ENCODE assay signal across 8 mouse cellular contexts in the genomic region with DNA sequence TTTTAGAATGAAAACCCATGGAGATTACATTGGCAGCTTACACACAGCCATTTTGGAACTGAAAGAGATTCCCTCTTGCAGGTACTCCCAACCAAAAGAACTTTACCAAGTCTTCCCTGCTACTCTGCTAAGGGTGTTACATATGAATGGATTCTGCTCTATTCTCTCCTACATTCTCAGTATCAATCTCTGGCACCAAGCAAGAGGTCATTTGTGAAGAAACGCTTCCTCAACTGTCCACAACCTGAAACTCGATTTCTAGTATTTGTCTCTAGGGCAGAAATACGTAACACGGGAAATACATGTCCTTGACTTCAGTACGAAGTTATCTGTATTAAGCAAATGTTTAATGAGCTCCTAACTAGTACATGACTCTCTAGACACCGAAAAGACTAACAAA. TPM values are rescaled to one million over a fixed set of nuclear protein-coding genes. Genes with fewer than 3 reads are reported as not detected.
DNase-seq lines count a peak whose midpoint lies in the region; ATAC-seq and TF ChIP-seq lines count a peak whose summit lies in the region.

No protein-coding gene starts in this region.

- peak overlapping the region; percentile 73 for H3K4me2 ChIP-seq in forebrain, embryonic 13.5 days
- H3K4me2 ChIP-seq in liver, embryonic 14.5 days (ENCODE audit: low read depth) = peak overlapping the region; percentile 83

- TF ChIP-seq CTCF in gastrocnemius, adult 2 months (IDR thresholded peaks at IDR 0.05) = no peak
- TF ChIP-seq CTCF in C2C12 (IDR thresholded peaks at IDR 0.05; ENCODE audit: control insufficient read depth, insufficient read depth, insufficient read length) = no peak
- no peak for TF ChIP-seq CTCF in liver, embryonic 14.5 days (IDR thresholded peaks at IDR 0.05; ENCODE audit: low read depth)

- H3K27me3 ChIP-seq in C2C12 (ENCODE audit: control insufficient read depth, insufficient read depth, insufficient read length) = no peaks in the 10 kb centered on the region
- no peaks in the 10 kb centered on the region for H3K27me3 ChIP-seq in forebrain, embryonic 13.5 days
- H3K27me3 ChIP-seq in liver, embryonic 14.5 days (ENCODE audit: control insufficient read depth, insufficient read depth, low read length) = no peaks in the 10 kb centered on the region

- peak overlapping the region; percentile 83; the same call in 1 of the 2 replicates for H3K27ac ChIP-seq in gastrocnemius, adult 2 months
- no peak overlapping the region for H3K27ac ChIP-seq in forebrain, embryonic 13.5 days
- H3K27ac ChIP-seq in liver, embryonic 14.5 days = peak overlapping the region; percentile 73

- DNase-seq in gastrocnemius, adult 2 months = no peak
- no peak for DNase-seq in gastrocnemius, postnatal 4 days (ENCODE audit: low spot score in 2 of 2)
- DNase-seq in liver, embryonic 14.5 days (ENCODE audit: low read depth in 3 of 3, low spot score in 3 of 3) = peak in 1 of 3 experiments; percentile 20
- DNase-seq in layer of hippocampus, postnatal 36 days = no peak
- DNase-seq in adrenal gland, postnatal 10 days = no peak

- no peak for TF ChIP-seq EP300 in liver, embryonic 14.5 days (IDR thresholded peaks at IDR 0.05; ENCODE audit: low read depth)

- no peaks in the 10 kb centered on the region for H3K9me3 ChIP-seq in forebrain, embryonic 13.5 days (replicated peaks)
- H3K9me3 ChIP-seq in liver, embryonic 14.5 days (ENCODE audit: control insufficient read depth, low read length) = no peaks in the 10 kb centered on the region

- H3K4me3 ChIP-seq in gastrocnemius, adult 2 months = peak overlapping the region; percentile 90
- no peak overlapping the region for H3K4me3 ChIP-seq in C2C12 (ENCODE audit: insufficient read depth, poor library complexity, severe bottlenecking)
- H3K4me3 ChIP-seq in forebrain, embryonic 13.5 days = peak overlapping the region; percentile 56
- H3K4me3 ChIP-seq in liver, embryonic 14.5 days (ENCODE audit: insufficient read depth in 1 of 2, low read depth in 2 of 2, low read length in 2 of 2) = peak overlapping the region; percentile 87 to 94

- H3ac ChIP-seq in C2C12 (ENCODE audit: control insufficient read depth, insufficient read length, low read depth) = peak overlapping the region; percentile 64

- no peak for ATAC-seq in forebrain, embryonic 13.5 days
- ATAC-seq in liver, embryonic 14.5 days (ENCODE audit: insufficient read depth) = no peak
- no peak for ATAC-seq in erythroid progenitor cell, adult 5-6 weeks (replicated peaks; ENCODE audit: low FRiP score, poor library complexity, severe bottlenecking)

- peaks cover 12% of the 10 kb centered on the region for H3K4me1 ChIP-seq in forebrain, embryonic 13.5 days
- peaks cover 8 to 9% of the 10 kb centered on the region in 2 experiments; a peak in 3 of 4 replicates for H3K4me1 ChIP-seq in liver, embryonic 14.5 days (replicated peaks; ENCODE audit: control insufficient read depth in 2 of 2, insufficient read depth in 2 of 2, low read length in 1 of 2)

- intact Hi-C loops in gastrocnemius, adult 2 months (cut with DNase I) = loop anchor here (5.0 kb wide), 1 partner anchor 82 kb away; no protein-coding TSS in a partner anchor

- no peaks in the 10 kb centered on the region for H3K79me2 ChIP-seq in C2C12 (ENCODE audit: control insufficient read depth, insufficient read depth)

- peak overlapping the region; percentile 80; the same call in 1 of the 2 replicates for H3K9ac ChIP-seq in forebrain, embryonic 13.5 days
- H3K9ac ChIP-seq in liver, embryonic 14.5 days (replicated peaks) = peak overlapping the region; percentile 97

- 64% methylated on average over 6 of the region's 6 CpGs for WGBS in forebrain, embryonic 13.5 days
- 23% methylated on average over 6 of the region's 6 CpGs for WGBS in liver, embryonic 14.5 days (ENCODE audit: insufficient replicate concordance)

- no peaks in the 10 kb centered on the region for H3K36me3 ChIP-seq in C2C12 (ENCODE audit: control insufficient read depth, insufficient read depth)
- H3K36me3 ChIP-seq in forebrain, embryonic 13.5 days (ENCODE audit: poor library complexity, severe bottlenecking) = no peaks in the 10 kb centered on the region
- no peaks in the 10 kb centered on the region; the same call in 1 of the 2 replicates for H3K36me3 ChIP-seq in liver, embryonic 14.5 days (replicated peaks; ENCODE audit: control insufficient read depth, insufficient read depth, low read depth)

- peaks cover 3% of the 10 kb centered on the region for H3K79me3 ChIP-seq in C2C12 (ENCODE audit: low read depth)

TF ChIP-seq in C2C12, 6 proteins besides CTCF, POLR2A, EP300 and RAD21:
- TF ChIP-seq FOSL1 (IDR thresholded peaks at IDR 0.05; ENCODE audit: insufficient read depth, low read length, poor library complexity, severe bottlenecking) (no peak), MAX (IDR thresholded peaks at IDR 0.05) (no peak), USF1 (IDR thresholded peaks at IDR 0.05; ENCODE audit: low read depth) (no peak), MYOD1 (IDR thresholded peaks at IDR 0.05; ENCODE audit: control insufficient read depth, insufficient read length, low read depth) (no peak), MYOG (IDR thresholded peaks at IDR 0.05; ENCODE audit: control insufficient read depth, extremely low read depth, insufficient read length) (no peak), CEBPB (IDR thresholded peaks at IDR 0.05; ENCODE audit: low read depth) (no peak)

RNA-seq across cellular contexts. Expression of gene Mettl5, which starts 0.8 kb away (rescaled TPM):
- 10 to 100 TPM; 11.1 to 16.0 TPM for total RNA-seq in gastrocnemius, adult 2 months (2021)
- total RNA-seq in gastrocnemius, postnatal 4 days (2021) = 10 to 100 TPM; 14.3 to 14.8 TPM
- 9.0 TPM for polyA plus RNA-seq in C2C12 (2012; fragmentation: generic; extraction: Trizol)
- polyA plus RNA-seq in forebrain, embryonic 13.5 days (2015; fragmentation: Nextera tagmentation; extraction: Ambion mirVana) = 36.2 and 40.6 TPM in 2 replicates
- polyA plus RNA-seq in liver, embryonic 14.5 days (2012; rRNA removed) = 5.7 and 9.4 TPM in 2 replicates
- polyA plus RNA-seq in liver, embryonic 14.5 days (2014; fragmentation: Nextera tagmentation; extraction: Ambion mirVana) = 33.2 and 35.4 TPM in 2 replicates
- 10 to 100 TPM; 12.8 to 12.9 TPM for total RNA-seq in layer of hippocampus, postnatal 36 days (2021)
- 10 to 100 TPM; 22.6 to 28.9 TPM for total RNA-seq in adrenal gland, postnatal 10 days (2021)
- total RNA-seq in erythroid progenitor cell, adult 5-6 weeks (2015; ENCODE audit: low replicate concordance) = 18.0 and 22.7 TPM in 2 replicates
- 14.1 and 25.4 TPM in 2 replicates for total RNA-seq in erythroid progenitor cell, adult 5-6 weeks (2017; ENCODE audit: low replicate concordance)

RNA-seq across cellular contexts. Expression of gene Ubr3, which starts 12.5 kb away (rescaled TPM):
- total RNA-seq in gastrocnemius, adult 2 months (2021) = 100 to 1,000 TPM; 193 to 217 TPM
- 100 to 1,000 TPM in 1 of 2 experiments, 10 to 100 TPM in 1; 95.3 to 106 TPM for total RNA-seq in gastrocnemius, postnatal 4 days (2021)
- 6.3 TPM for polyA plus RNA-seq in C2C12 (2012; fragmentation: generic; extraction: Trizol)
- 14.2 and 15.7 TPM in 2 replicates for polyA plus RNA-seq in forebrain, embryonic 13.5 days (2015; fragmentation: Nextera tagmentation; extraction: Ambion mirVana)
- 6.4 and 8.0 TPM in 2 replicates for polyA plus RNA-seq in liver, embryonic 14.5 days (2012; rRNA removed)
- polyA plus RNA-seq in liver, embryonic 14.5 days (2014; fragmentation: Nextera tagmentation; extraction: Ambion mirVana) = 5.8 and 5.9 TPM in 2 replicates
- total RNA-seq in layer of hippocampus, postnatal 36 days (2021) = 100 to 1,000 TPM; 114 to 122 TPM
- total RNA-seq in adrenal gland, postnatal 10 days (2021) = 10 to 100 TPM; 67.0 to 84.1 TPM
- 70.3 and 101 TPM in 2 replicates for total RNA-seq in erythroid progenitor cell, adult 5-6 weeks (2015; ENCODE audit: low replicate concordance)
- 53.0 and 72.6 TPM in 2 replicates for total RNA-seq in erythroid progenitor cell, adult 5-6 weeks (2017; ENCODE audit: low replicate concordance)

RNA-seq across cellular contexts. Expression of gene Ssb, which starts 23.2 kb away (rescaled TPM):
- 10 to 100 TPM; 56.1 to 59.5 TPM for total RNA-seq in gastrocnemius, adult 2 months (2021)
- 100 to 1,000 TPM; 123 to 143 TPM for total RNA-seq in gastrocnemius, postnatal 4 days (2021)
- 44.7 TPM for polyA plus RNA-seq in C2C12 (2012; fragmentation: generic; extraction: Trizol)
- polyA plus RNA-seq in forebrain, embryonic 13.5 days (2015; fragmentation: Nextera tagmentation; extraction: Ambion mirVana) = 400 and 426 TPM in 2 replicates
- polyA plus RNA-seq in liver, embryonic 14.5 days (2012; rRNA removed) = 26.2 and 76.5 TPM in 2 replicates
- 161 and 170 TPM in 2 replicates for polyA plus RNA-seq in liver, embryonic 14.5 days (2014; fragmentation: Nextera tagmentation; extraction: Ambion mirVana)
- total RNA-seq in layer of hippocampus, postnatal 36 days (2021) = 100 to 1,000 TPM; 137 to 144 TPM
- total RNA-seq in adrenal gland, postnatal 10 days (2021) = 100 to 1,000 TPM; 151 to 160 TPM
- 160 and 179 TPM in 2 replicates for total RNA-seq in erythroid progenitor cell, adult 5-6 weeks (2015; ENCODE audit: low replicate concordance)
- total RNA-seq in erythroid progenitor cell, adult 5-6 weeks (2017; ENCODE audit: low replicate concordance) = 183 and 211 TPM in 2 replicates
